Mouse (Mus musculus): ENCODE measurements around the gene Dap. TPM values are rescaled to one million over a fixed set of nuclear protein-coding genes. Genes with fewer than 3 reads are reported as not detected.
A peak's percentile ranks its signal among the peaks of the same experiment; 100 is the strongest.

Dap gene
- polyA plus RNA-seq, 1 experiment from 2014 or later, result 76.9 TPM

DNA sequence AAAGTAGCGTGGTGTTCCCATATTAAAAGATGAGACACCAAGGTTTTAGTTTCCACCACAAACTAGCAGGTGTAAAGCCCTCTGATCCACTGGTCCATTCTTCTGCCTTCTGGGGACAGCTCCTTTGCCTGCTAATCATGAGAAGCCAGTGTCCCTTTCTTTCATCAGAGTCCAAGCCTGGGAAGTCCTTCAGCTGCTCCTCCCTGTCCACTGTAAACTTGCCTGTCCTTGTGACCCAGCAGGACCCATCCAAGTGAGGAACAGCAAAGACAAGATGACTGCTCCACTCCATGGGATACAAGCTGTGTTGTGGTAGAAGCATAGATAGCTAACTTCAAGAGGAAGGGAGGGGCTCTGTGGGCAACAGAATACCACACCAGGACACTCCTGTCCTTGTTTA, 8.9 kb downstream of the Dap start:
- Histone ChIP-seq H3K4me3 (ENCODE audit: low read depth, low read length) (no peak overlapping the region), H3K9ac (ENCODE audit: low read depth, low read length) (no peak overlapping the region), H3K4me1 (replicated peaks; ENCODE audit: control insufficient read depth, insufficient read depth, low read length) (peaks cover 12% of the 10 kb centered on the region), H3K9me3 (ENCODE audit: control insufficient read depth, low read length) (no peaks in the 10 kb centered on the region), H3K27ac (ENCODE audit: low read depth, low read length) (no peak overlapping the region), H3K36me3 (ENCODE audit: control insufficient read depth, insufficient read depth, low read length) (no peaks in the 10 kb centered on the region; the same call in 1 of the 2 replicates), H3K4me2 (no peak overlapping the region), H3K27me3 (replicated peaks; ENCODE audit: control insufficient read depth, insufficient read depth, low read length) (no peaks in the 10 kb centered on the region)
- 82% methylated on average over 1 of the region's 1 CpGs for WGBS
- ATAC-seq (replicated peaks; ENCODE audit: low FRiP score) (no peak), DNase-seq (ENCODE audit: low spot score) (no peak)

DNA sequence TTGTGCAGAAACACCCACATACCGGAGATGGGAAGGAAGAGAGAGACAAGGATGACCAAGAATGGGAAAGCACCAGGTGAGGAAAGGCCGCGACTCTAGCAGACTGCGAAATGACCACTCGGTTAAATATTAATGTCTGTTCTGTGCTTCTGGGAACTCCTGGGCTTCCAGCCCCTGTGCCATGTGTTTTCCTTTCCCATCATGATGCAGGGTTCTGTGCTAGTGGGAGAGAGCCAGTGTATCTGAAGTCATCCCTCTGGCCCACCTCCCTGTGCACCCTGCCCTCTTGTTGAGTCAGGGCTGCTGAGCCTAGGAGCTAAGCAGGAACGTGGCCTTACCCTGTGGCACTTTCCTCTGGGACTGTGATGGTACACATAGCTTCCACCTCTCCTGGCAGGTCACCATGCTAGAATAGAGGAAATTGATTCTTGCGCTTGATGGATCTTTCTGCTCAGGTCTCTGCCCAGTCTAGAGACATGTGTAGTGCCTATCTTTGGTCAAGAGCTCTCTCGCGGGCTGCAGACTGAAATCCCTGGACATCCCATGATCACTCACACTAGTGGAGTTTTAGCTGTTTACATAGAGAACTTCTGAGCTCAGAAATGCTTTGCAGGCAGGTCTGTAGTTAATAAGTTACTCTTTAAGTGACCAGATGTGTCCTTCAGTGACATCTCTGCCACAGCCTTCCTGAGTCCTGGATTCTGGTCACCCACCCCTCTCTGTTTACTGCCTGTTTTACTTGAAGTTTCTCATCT, 11.9 kb downstream of the Dap start:
- H3K4me2 ChIP-seq, result 0 out of 2 replicates have a peak overlapping the region, but pooled peaks have one; percentile 1
- 81% methylated on average over 9 of the region's 9 CpGs for WGBS
- H3K9ac ChIP-seq (ENCODE audit: low read depth, low read length), result no peak overlapping the region
- peaks cover 14% of the 10 kb centered on the region for H3K4me1 ChIP-seq (replicated peaks; ENCODE audit: control insufficient read depth, insufficient read depth, low read length)
- H3K4me3 ChIP-seq (ENCODE audit: low read depth, low read length), result no peak overlapping the region
- no peak for DNase-seq (ENCODE audit: low spot score)
- peak overlapping the region; percentile 52; the same call in 1 of the 2 replicates for H3K27ac ChIP-seq (ENCODE audit: low read depth, low read length)
- no peaks in the 10 kb centered on the region for H3K9me3 ChIP-seq (ENCODE audit: control insufficient read depth, low read length)
- H3K36me3 ChIP-seq (ENCODE audit: control insufficient read depth, insufficient read depth, low read length), result peaks cover 2% of the 10 kb centered on the region; the same call in 1 of the 2 replicates
- peak; percentile 38; the same call in 1 of the 2 replicates for ATAC-seq (replicated peaks; ENCODE audit: low FRiP score)
- H3K27me3 ChIP-seq (replicated peaks; ENCODE audit: control insufficient read depth, insufficient read depth, low read length), result no peaks in the 10 kb centered on the region

DNA sequence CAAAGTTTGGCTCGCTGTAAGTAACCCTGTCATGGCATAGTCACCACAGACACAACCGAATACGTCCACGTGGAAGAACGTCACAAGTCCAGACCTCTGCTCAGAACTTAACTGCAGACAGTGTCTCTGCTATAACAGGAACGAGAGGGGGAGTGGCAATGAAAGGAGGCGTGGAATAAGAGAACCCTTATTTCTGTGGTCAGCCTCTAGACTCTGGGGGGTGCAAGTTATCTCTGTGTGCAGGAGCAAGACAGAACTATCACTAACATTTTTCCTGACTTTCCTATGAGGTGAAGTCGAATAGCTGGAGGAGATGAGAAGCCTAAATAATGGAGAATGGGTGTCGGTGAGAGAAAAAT, 12.4 kb downstream of the Dap start:
- H3K4me3 ChIP-seq (ENCODE audit: low read depth, low read length), result no peak overlapping the region
- H3K27me3 ChIP-seq (replicated peaks; ENCODE audit: control insufficient read depth, insufficient read depth, low read length), result no peaks in the 10 kb centered on the region
- H3K27ac ChIP-seq (ENCODE audit: low read depth, low read length), result no peak overlapping the region
- peaks cover 6% of the 10 kb centered on the region; the same call in 1 of the 2 replicates for H3K36me3 ChIP-seq (ENCODE audit: control insufficient read depth, insufficient read depth, low read length)
- DNase-seq (ENCODE audit: low spot score) (no peak), ATAC-seq (replicated peaks; ENCODE audit: low FRiP score) (no peak)
- H3K4me2 ChIP-seq, result 0 out of 2 replicates have a peak overlapping the region, but pooled peaks have one; percentile 1
- peaks cover 14% of the 10 kb centered on the region for H3K4me1 ChIP-seq (replicated peaks; ENCODE audit: control insufficient read depth, insufficient read depth, low read length)
- H3K9me3 ChIP-seq (ENCODE audit: control insufficient read depth, low read length), result no peaks in the 10 kb centered on the region
- no peak overlapping the region for H3K9ac ChIP-seq (ENCODE audit: low read depth, low read length)
- WGBS, result 76% methylated on average over 9 of the region's 9 CpGs

DNA sequence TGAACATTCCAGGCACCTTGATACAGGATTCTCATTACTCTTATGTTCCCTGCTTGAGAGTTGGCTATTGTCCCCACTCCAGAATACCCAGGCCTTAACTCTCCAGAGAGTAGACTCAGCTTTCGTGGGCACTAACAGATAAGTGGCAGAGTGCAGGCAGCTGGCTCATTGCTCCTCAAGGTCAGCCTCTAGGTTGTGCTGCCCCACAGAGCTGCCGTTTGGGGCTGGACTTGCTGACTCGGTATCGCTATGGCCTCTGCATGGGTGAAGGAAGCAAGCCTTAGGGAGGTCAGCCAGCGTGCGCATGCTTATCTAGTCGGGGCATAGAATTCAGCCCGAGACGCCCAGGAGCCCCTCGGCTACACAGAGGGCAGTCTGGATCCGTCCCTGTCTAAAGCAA, 13.3 kb downstream of the Dap start:
- H3K9me3 ChIP-seq (ENCODE audit: control insufficient read depth, low read length), result no peaks in the 10 kb centered on the region
- ATAC-seq (replicated peaks; ENCODE audit: low FRiP score) (no peak), DNase-seq (ENCODE audit: low spot score) (no peak)
- H3K27me3 ChIP-seq (replicated peaks; ENCODE audit: control insufficient read depth, insufficient read depth, low read length), result no peaks in the 10 kb centered on the region
- no peak overlapping the region for H3K4me3 ChIP-seq (ENCODE audit: low read depth, low read length)
- H3K36me3 ChIP-seq (ENCODE audit: control insufficient read depth, insufficient read depth, low read length), result peaks cover 11% of the 10 kb centered on the region
- WGBS, result 49% methylated on average over 11 of the region's 11 CpGs
- H3K9ac ChIP-seq (ENCODE audit: low read depth, low read length), result no peak overlapping the region
- no peak overlapping the region for H3K4me2 ChIP-seq
- H3K4me1 ChIP-seq (replicated peaks; ENCODE audit: control insufficient read depth, insufficient read depth, low read length), result peaks cover 14% of the 10 kb centered on the region
- H3K27ac ChIP-seq (ENCODE audit: low read depth, low read length), result no peak overlapping the region

DNA sequence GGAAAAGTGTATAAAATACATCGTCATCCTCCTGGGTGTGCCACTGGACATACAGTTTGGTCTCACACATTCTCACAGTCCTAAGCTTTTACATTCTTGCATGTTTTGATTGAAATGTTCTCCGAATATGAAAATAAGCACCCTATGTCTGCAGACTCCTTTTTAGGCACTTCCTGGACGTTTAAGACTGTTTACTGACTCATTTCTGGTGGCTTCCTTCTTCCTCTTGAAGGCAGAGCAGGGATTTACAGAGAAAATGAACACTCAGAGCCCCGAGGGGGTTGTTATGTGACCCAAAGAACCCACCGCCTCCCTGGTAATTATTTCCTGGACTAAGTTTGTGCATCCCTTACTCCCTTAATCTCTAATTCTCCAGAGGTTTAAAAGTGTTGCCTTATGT, 13.8 kb downstream of the Dap start:
- H3K36me3 ChIP-seq (ENCODE audit: control insufficient read depth, insufficient read depth, low read length), result peaks cover 11% of the 10 kb centered on the region
- no peak overlapping the region for H3K4me3 ChIP-seq (ENCODE audit: low read depth, low read length)
- H3K27ac ChIP-seq (ENCODE audit: low read depth, low read length), result no peak overlapping the region
- H3K9me3 ChIP-seq (ENCODE audit: control insufficient read depth, low read length), result no peaks in the 10 kb centered on the region
- DNase-seq (ENCODE audit: low spot score), result no peak
- peaks cover 14% of the 10 kb centered on the region for H3K4me1 ChIP-seq (replicated peaks; ENCODE audit: control insufficient read depth, insufficient read depth, low read length)
- H3K27me3 ChIP-seq (replicated peaks; ENCODE audit: control insufficient read depth, insufficient read depth, low read length), result no peaks in the 10 kb centered on the region
- no peak overlapping the region for H3K9ac ChIP-seq (ENCODE audit: low read depth, low read length)
- ATAC-seq (replicated peaks; ENCODE audit: low FRiP score), result no peak
- 68% methylated on average over 5 of the region's 5 CpGs for WGBS
- H3K4me2 ChIP-seq, result no peak overlapping the region

DNA sequence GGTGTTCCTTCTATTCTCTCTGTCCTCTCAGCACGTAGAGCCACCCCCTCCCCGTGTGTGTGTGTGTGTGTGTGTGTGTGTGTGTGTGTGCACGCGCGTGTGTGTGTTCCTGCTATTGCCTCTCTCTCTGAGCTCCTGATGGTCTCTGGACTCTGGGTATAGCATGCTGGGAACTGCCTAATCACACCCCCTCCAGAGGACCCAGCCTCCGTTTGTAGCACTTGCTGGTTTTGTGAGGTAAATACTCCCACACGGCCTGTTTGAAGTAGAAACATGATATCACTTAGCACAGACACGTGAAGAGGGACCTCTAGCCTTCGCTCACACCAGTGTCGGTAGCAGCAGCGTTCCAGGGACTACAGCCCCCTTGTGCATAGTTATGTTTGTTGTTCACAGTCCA, 14.5 kb downstream of the Dap start:
- 71% methylated on average over 11 of the region's 11 CpGs for WGBS
- no peak overlapping the region for H3K9ac ChIP-seq (ENCODE audit: low read depth, low read length)
- H3K4me3 ChIP-seq (ENCODE audit: low read depth, low read length), result no peak overlapping the region
- H3K36me3 ChIP-seq (ENCODE audit: control insufficient read depth, insufficient read depth, low read length), result peaks cover 11% of the 10 kb centered on the region
- ATAC-seq (replicated peaks; ENCODE audit: low FRiP score) (no peak), DNase-seq (ENCODE audit: low spot score) (no peak)
- H3K27ac ChIP-seq (ENCODE audit: low read depth, low read length), result no peak overlapping the region
- no peaks in the 10 kb centered on the region for H3K9me3 ChIP-seq (ENCODE audit: control insufficient read depth, low read length)
- H3K27me3 ChIP-seq (replicated peaks; ENCODE audit: control insufficient read depth, insufficient read depth, low read length), result no peaks in the 10 kb centered on the region
- no peak overlapping the region for H3K4me2 ChIP-seq
- H3K4me1 ChIP-seq (replicated peaks; ENCODE audit: control insufficient read depth, insufficient read depth, low read length), result peaks cover 14% of the 10 kb centered on the region

DNA sequence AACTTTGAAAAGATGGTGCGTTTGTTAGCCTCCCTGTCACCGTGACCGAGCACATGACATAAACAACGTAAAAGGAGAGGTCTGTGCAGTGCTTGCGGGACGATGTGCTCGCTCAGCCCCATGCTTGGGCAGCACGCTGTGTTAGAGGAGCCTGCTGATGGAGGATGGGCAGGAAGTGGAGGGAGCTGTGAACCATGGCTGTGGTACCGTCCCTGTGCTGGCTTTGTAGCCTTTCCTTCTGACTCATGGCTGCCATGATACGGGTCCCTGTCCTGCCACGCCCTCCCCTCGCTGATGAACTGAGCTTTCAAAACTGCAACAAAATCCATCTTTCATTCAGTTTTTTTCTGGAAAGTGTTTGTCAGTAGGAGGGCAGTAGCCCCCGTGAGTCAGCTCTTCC, 15.6 kb downstream of the Dap start:
- Histone ChIP-seq H3K9me3 (ENCODE audit: control insufficient read depth, low read length) (no peaks in the 10 kb centered on the region), H3K27ac (ENCODE audit: low read depth, low read length) (no peak overlapping the region), H3K4me3 (ENCODE audit: low read depth, low read length) (no peak overlapping the region), H3K27me3 (replicated peaks; ENCODE audit: control insufficient read depth, insufficient read depth, low read length) (no peaks in the 10 kb centered on the region), H3K4me2 (no peak overlapping the region), H3K4me1 (replicated peaks; ENCODE audit: control insufficient read depth, insufficient read depth, low read length) (peaks cover 14% of the 10 kb centered on the region), H3K9ac (ENCODE audit: low read depth, low read length) (no peak overlapping the region), H3K36me3 (ENCODE audit: control insufficient read depth, insufficient read depth, low read length) (peaks cover 11% of the 10 kb centered on the region)
- DNase-seq (ENCODE audit: low spot score) (no peak), ATAC-seq (replicated peaks; ENCODE audit: low FRiP score) (no peak)
- WGBS, result 76% methylated on average over 13 of the region's 13 CpGs

DNA sequence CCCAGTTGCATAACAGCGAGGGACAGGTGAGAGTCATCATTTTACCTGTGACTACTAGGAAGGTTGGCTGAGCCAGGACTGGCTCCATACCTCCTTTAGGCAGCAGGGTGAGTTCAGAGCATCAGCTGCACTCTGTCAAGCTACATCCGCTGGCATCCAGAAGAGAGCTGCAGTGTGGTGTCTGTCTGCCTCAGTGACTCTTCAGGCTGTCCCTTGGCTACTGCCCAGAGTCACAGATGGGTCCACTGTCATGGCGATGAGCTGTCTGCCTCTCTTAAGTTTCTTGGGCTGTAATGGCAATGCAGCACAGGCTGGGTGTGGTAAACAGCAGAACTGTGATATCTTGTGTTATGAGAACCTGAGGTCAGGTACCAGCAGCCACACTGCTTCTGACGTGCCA, 16.1 kb downstream of the Dap start:
- Histone ChIP-seq H3K27me3 (replicated peaks; ENCODE audit: control insufficient read depth, insufficient read depth, low read length) (no peaks in the 10 kb centered on the region), H3K4me2 (no peak overlapping the region), H3K4me1 (replicated peaks; ENCODE audit: control insufficient read depth, insufficient read depth, low read length) (peaks cover 14% of the 10 kb centered on the region), H3K4me3 (ENCODE audit: low read depth, low read length) (no peak overlapping the region), H3K9ac (ENCODE audit: low read depth, low read length) (no peak overlapping the region), H3K36me3 (ENCODE audit: control insufficient read depth, insufficient read depth, low read length) (peaks cover 11% of the 10 kb centered on the region), H3K9me3 (ENCODE audit: control insufficient read depth, low read length) (no peaks in the 10 kb centered on the region), H3K27ac (ENCODE audit: low read depth, low read length) (no peak overlapping the region)
- WGBS, result 90% methylated on average over 4 of the region's 4 CpGs
- ATAC-seq (replicated peaks; ENCODE audit: low FRiP score) (no peak), DNase-seq (ENCODE audit: low spot score) (no peak)

DNA sequence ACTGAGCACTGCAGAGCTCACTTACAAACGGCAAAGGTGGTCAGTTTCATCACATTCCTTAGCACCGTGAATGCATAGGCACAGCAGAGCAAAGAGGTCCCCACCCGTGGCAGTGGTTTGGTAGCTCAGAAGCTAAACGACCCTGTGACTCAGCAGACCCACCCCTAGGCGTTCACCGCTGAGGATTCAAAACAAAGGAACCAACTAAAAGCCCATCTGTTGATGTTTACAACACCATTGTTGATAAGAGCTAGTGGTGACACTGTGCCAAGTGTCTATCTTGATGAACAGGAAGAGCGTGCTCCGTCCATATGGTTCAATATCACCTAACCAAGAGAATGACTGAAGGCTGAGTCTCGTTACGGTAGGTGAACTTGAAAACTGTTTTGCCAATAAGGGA, 19.1 kb downstream of the Dap start:
- peaks cover 11% of the 10 kb centered on the region for H3K36me3 ChIP-seq (ENCODE audit: control insufficient read depth, insufficient read depth, low read length)
- no peaks in the 10 kb centered on the region for H3K9me3 ChIP-seq (ENCODE audit: control insufficient read depth, low read length)
- no peak overlapping the region for H3K27ac ChIP-seq (ENCODE audit: low read depth, low read length)
- ATAC-seq (replicated peaks; ENCODE audit: low FRiP score) (no peak), DNase-seq (ENCODE audit: low spot score) (no peak)
- no peak overlapping the region for H3K4me3 ChIP-seq (ENCODE audit: low read depth, low read length)
- no peaks in the 10 kb centered on the region for H3K4me1 ChIP-seq (replicated peaks; ENCODE audit: control insufficient read depth, insufficient read depth, low read length)
- H3K9ac ChIP-seq (ENCODE audit: low read depth, low read length), result no peak overlapping the region
- no peaks in the 10 kb centered on the region for H3K27me3 ChIP-seq (replicated peaks; ENCODE audit: control insufficient read depth, insufficient read depth, low read length)
- no peak overlapping the region for H3K4me2 ChIP-seq
- 48% methylated on average over 10 of the region's 10 CpGs for WGBS
